Mouse (Mus musculus) cerebellum, adult 2 months (tissue): ENCODE measurements around the gene Ptchd4.

Experiments used
- CTCF ChIP-seq: fragments of 200-500 bp; IDR thresholded peaks from 2 replicates; pipeline ENCODE4 v1.5.1; 2011; ENCODE audit warnings: low read depth, mild to moderate bottlenecking, control low read depth, low read length, moderate library complexity, borderline replicate concordance; ENCODE audit not compliant: insufficient read depth
- POLR2A ChIP-seq: fragments of 200-500 bp; IDR thresholded peaks from 2 replicates; pipeline ENCODE4 v1.6.1; 2011; ENCODE audit warnings: low read length, control low read depth, borderline replicate concordance; ENCODE audit not compliant: insufficient read depth

DNA sequence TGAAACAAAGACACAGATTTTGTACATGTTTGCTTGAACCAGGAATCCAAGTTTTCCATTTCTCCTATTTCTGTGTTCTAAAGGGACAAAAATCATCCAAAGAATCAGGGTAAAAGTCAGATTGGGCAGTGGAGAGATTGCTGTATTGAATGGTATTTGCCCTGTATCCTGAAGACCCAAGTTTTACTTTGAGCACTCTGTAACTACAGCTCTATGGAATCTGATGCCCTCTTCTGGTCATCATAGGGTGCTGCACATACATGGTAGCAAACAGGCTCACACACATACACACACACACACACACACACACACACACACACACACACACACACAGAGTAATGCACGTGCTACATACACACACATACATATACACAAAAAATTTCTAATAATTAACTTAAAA, 8.7 kb upstream of the Ptchd4 start:
- TF ChIP-seq CTCF (no peak), POLR2A (no peak)
